Mouse (Mus musculus): ENCODE results near the gene Zfp989. TPM values are rescaled to one million over a fixed set of nuclear protein-coding genes. Genes with fewer than 3 reads are reported as not detected.

Gene Zfp989
- polyA plus RNA-seq (2017; shearing (Covaris generic)): 1.0 TPM

GRCm38 (mm10) chr4:146971757-146972156, at the start of gene Zfp989:
Gene Zfp989 (plus strand): TSS chr4:146971976.

GRCm38 (mm10) chr4:147021550-147021949, 49.8 kb downstream of the Zfp989 start, which contains the start of gene Rex2:
Gene Rex2 (plus strand): TSS chr4:147021850.

Other genes starting within 250 kb of the Zfp989 start
- not detected for gene Gm21411, start 62.4 kb upstream of the Zfp989 start, polyA plus RNA-seq (2017; shearing (Covaris generic))
- gene Rex2, start 49.9 kb downstream of the Zfp989 start, polyA plus RNA-seq (2017; shearing (Covaris generic)): not detected
- 7.8 TPM for gene Zfp991, start 160.1 kb downstream of the Zfp989 start, polyA plus RNA-seq (2017; shearing (Covaris generic))

Measured in inflammation-experienced regulatory T-cells, adult 16 weeks (primary cell).